Mouse (Mus musculus): ENCODE results near the gene Ltbp2. TPM values are rescaled to one million over a fixed set of nuclear protein-coding genes. Genes with fewer than 3 reads are reported as not detected.

Gene Ltbp2
- total RNA-seq, 2 experiments from 2014 or later: 1.2 TPM; not detected in 1

DNA sequence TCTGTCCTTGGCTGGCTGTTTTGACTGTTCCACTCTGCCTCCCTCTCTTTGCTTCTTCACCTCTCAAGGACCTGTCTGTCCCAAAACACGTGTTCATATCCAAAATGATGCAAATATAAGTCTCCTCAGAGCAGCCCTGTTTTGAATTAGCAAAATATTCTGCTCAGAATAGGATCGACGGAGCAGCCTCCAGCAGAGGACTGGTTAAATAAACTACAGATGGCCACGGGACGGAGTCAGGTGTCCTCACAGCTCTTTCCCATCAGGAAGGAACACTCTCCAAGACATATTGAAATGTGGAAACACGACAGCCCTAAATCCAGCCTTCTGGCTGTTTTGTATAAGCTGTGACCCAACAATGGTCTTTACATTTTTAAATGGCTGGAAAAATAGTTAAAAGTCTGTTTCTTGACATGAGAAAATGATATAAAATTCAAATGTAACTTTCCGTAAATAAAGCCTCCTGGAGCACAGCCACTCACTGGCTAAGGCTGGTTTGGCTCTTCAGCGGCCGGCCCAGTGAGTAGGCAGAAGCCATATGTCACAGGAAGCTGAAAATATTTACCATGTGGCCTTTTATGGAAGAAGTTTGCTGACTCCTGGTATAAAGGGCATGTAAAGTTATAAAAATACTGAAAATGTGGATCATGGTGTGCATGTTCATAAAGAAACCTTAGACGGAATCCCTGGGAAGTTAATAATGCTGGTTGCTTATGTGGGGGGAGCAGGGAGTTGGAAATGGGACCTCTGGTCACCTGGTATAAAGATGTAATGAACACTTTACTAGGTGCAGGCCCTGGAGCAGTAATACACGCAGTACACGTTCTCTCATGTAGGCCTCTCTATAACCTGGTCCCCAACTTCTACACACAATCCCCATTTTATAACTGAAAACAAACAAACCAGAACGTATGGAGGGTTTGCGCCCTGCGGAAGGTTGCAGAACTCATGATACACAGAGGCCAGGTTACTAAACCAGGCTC is 34.9 kb downstream of the Ltbp2 start:
- ATAC-seq (replicated peaks; ENCODE audit: poor library complexity): no peak

DNA sequence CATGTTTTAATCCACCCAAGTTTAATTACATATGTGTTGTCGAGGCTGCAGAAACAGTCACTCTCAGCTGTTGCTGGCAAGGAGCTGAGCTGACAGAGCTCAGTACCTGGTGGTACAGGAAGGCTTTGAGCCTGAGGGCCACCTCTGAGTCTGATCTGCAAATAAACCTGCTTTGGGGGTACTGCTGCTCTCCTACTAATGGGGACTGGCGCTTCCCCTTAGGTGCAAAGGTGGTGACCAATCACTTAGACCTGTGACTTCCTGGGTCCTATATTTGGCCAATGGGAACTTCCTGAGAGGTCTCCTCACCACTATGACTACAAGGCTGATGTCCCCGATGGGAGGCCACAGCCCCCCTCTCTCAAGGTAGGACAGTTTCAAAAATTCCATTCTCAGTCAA is 35.6 kb downstream of the Ltbp2 start:
- no peak for ATAC-seq (replicated peaks; ENCODE audit: poor library complexity)

DNA sequence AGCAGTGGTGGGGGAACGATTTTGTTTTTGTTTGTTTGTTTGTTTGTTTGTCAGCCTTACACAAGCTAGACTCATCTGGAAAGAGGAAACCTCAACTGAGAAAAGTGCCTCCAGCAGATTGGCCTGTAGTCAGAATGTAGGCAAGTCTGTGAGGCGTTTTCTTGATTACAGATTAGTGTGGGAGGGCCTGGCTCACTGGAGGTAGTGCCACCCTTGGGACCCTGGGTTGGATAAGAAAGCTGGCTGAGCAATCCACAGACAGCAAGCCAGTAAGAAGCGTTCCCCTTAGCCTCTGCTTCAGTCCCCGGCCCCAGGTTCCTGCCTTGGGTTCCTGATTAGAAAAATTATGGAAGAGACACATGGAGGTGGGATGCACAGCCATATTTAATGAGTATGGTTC is 36.4 kb downstream of the Ltbp2 start:
- ATAC-seq (replicated peaks; ENCODE audit: poor library complexity): no peak

DNA sequence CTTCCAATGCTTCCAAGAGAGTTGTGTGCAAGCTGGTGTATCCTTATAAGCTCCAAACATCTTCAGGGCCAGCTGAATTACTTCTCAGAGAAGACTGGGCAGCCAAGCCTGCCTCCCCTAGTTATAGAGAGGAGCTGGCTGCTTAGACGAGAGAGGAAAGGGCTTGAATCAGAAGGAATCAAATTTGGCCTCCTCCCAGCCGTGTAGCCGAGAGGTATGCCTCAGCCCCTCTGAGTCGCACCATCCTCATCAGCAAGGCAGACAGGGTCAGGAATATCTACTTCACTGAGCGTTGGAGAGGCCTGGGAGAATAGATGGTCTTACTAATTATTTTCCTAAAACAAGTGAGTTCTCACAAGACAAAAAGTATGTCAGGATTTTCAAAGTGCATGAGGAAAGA is 40.7 kb downstream of the Ltbp2 start:
- no peak for ATAC-seq (replicated peaks; ENCODE audit: poor library complexity)

DNA sequence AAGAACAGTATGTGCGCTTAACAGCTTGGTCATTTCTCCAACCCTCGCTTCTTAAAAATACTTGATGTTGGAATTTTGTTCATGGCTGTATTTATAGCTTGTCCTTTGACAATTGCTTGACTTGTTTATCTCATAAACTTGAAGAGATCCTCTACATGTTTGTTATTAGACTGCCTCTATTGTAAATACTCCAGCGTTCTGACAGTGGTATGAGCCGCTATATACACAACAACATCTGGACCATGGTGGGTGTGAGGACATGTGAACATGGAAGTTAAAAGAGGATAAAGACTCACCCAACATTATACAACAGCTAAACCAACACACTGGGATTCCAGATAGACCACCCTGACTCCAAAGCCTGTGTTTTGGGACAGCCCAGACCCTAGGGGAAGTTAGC is 41.6 kb downstream of the Ltbp2 start:
- no peak for ATAC-seq (replicated peaks; ENCODE audit: poor library complexity)

DNA sequence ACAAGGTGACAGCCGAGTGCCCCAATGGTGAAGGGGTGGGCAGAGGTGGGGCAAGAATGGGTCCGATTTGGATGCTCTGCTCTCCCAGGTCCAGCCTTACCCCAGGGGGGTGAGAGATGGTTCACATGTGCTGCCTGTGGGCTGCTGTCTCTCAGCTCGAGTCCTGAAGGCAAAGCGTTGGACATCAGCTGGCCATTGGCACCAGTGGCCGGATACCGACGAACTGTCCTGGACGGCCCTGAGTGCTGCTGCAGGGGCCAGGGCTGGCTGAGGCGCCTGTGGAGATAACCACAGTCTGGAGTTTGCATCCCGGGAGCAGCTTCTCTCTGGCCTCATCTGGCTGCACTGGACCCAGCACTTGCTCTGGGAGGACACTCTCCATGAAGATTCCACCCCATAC is 44.7 kb downstream of the Ltbp2 start:
- ATAC-seq (replicated peaks; ENCODE audit: poor library complexity): no peak

DNA sequence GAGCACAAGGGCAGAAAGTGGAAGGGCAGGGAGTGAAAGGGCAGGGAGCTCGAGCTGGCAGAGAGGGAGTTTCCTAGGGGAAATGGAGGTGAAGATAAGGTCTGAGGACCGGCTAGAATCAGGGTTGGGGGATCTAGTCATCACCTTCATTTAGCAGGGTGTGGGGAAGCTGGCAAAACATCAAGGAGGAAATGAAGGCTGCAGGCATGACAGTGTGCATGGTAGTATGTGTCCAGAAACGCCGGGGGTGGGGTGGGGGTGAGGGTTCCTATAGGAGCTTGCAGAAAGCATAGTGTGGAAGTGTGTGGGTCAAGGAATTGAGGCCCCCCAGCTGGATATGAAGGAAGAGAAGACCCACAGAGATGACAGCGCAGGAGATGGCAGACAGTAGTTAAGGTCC is 45.2 kb downstream of the Ltbp2 start:
- ATAC-seq (replicated peaks; ENCODE audit: poor library complexity): no peak

DNA sequence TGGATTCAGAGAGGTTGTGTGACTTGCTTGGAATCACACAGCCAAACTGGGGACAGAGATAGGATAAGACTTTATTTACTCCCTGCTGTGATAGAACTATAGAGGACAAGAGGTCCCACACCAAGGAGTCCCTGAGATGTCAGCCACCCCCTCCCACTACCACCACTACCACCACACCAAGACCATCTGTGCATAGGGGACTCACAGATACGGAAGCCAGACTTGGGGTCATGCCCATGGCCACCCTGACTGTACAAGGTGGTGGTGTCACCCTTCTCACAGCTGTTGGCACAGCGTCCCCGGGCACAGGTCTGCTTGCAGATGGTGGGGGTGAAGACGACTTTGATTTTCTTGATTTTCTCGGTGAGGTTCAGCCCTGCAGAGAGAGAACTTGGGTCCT is 45.9 kb downstream of the Ltbp2 start:
- no peak for ATAC-seq (replicated peaks; ENCODE audit: poor library complexity)

DNA sequence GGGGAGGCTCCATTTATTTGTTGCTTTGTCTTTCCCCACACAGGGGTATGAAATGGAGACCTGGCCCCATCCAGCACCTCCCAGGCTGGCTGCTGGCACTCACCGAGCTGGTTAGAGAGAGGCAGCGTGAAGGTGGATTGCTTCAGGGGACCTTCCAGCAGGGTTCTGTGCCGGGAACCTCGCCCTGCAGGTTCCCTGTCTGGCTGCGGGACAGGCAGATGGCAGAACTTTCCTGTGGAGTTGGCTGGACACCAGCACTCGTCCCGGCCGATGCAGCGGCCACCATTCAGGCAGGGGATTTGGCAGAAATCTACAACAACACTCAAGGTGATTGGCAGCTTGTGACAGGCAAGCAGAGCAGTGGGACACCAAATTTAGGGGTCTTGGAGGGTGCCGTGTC is 46.4 kb downstream of the Ltbp2 start:
- no peak for ATAC-seq (replicated peaks; ENCODE audit: poor library complexity)

DNA sequence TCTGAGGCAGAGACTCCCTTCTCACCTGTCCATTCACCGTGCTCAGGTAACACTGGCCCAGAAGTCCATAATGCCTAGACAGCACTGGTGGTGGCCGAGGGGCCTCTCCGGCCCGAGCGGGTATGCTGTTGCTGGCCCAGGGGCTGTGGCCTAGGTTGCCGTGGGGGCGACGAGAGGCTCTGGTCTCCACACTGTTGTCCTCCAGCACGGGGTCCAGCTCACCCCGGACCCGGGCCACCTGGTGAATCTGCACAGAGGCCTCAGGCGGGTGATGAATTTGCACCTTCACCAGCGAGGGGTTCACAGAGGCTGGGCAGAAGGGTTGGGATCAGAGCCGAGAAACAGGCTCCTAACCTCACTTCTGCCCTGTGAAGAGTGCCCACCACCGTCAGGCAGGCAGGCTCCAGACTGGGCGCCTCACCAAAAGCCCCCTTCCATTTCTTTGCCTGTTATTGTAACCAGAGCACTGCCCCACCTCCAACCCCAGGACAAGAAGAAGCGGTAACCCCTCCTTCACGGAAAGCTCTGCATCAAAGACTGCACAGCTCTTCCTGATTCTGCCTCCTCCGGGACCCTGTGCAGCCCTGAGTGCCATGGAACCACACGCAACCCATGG is 47.1 kb downstream of the Ltbp2 start:
- no peak for ATAC-seq (replicated peaks; ENCODE audit: poor library complexity)

DNA sequence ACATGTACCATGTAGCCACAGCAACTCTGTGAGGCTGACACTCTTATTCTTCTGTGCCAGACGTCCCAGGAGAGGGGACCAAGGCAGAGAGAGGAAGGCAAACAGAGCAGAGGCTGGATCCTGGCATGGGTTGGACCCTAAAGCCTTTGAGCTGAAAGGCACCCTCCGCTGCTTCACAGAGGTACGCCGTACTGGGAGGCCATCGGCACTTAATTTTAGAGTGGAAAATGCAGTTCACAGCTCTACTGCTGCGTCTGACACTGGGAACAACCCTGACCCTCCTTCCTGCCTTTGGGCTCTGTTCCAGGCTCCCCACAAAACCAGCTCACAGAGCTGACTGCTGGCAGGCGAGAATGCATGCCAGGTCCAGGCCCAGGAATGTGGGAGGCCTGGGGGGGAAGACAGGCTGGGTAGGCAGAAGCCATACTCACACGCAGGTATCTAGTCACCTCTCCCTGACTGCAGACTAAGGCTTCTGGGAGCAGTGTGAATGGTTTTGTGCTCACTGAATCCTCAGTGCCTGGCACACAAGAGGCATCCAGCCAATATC is 48.9 kb downstream of the Ltbp2 start:
- no peak for ATAC-seq (replicated peaks; ENCODE audit: poor library complexity)

DNA sequence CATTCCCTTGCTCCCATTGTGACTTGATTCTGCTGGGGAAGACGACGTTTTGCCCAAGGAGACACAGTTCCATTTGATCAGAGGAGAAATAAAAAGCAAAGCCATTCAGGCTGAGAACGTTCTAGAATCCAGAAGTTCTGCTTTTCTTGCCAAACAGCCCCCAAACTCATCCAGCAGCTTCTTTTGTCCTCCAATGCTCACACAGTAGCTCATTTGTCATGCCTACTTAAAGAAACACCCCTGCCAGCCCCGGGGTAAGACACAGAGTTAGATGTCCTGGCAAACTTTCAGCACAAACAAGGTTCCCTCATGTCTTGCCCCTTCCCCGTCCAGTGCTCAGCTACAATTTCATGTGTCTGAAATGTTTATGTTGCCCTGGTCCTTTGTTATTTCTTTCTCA is 52.1 kb downstream of the Ltbp2 start:
- no peak for ATAC-seq (replicated peaks; ENCODE audit: poor library complexity)

DNA sequence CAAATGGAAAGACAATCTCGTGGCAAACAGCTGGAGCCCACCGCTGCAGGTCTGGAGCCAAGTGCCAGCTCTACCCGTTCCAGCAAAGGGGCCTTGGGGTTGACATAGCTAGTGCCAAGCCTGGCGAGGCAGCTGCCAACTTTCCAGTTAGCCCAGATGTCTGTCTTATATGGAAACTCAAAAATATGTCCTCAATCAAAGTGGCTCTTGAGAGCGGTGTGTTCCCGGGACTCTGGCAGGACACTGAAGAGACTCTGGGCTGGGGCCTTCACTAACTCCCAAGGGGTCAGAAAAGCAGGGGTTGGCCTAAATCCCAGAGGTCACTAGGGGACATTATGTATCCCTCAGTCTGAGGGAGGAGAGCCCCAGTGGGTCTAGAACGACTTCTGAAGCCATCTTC is 52.7 kb downstream of the Ltbp2 start:
- ATAC-seq (replicated peaks; ENCODE audit: poor library complexity): no peak

DNA sequence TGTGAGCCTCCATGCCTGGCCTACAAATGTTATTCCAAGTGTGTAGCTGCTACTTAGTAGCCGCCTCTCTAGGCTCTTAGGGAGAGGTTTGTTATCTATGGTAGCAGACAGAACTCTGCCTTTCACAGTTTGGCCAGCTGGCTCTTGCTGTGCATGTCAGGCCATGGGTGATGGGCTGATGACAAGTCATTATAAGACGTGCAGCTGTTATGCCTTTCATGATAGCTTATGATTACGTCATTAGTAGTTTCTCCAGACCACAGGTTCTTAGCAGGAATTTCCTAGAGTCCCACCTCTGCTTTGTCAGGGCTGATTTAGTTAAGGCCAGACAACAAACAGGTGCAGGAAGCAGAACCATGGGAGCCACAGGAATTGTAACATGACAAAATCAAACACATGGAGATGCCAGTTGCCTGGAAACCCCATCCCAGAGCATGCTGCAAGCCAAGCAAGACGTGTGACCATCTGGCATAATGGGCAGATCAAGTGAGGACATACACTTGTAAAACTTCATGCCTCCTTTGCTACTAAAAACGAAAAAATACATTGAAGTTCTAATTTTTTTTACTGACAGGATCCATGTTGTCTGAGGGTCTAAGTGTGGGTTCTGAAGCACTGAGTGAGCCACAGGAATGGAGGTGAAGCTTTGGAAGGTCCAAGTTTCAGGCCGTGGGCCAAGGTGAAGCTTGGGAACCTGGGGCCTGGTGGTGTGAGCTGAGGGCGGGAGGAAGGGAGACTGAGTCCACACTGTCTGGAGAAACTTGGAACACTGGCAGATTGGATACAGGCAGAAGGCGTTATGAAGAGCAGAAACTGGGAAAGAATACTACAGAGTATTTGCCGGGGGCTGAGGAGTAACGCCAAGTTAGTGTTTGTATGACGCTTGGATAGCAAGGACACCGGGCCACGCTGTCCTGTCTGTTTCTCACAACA is 56.8 kb downstream of the Ltbp2 start:
- ATAC-seq (replicated peaks; ENCODE audit: poor library complexity): peak; percentile 98

DNA sequence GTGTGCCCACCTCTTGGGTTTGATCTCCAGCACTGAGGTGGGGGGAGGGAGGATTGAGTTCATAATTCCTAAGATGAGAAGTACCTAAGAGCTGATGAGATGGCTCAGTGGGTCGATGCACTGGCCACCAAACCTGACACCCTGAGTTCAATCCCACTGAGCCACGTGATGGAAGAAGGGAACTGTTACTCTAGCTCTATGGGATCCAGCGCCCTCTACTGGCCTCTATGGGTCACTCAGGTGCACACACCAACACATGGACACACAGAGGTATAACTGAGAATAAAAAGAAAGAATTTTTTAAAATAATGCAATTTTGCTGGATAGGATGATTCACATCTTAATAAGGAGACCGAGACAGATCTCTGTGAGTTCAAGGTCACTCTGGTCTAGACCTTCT is 57.8 kb downstream of the Ltbp2 start:
- ATAC-seq (replicated peaks; ENCODE audit: poor library complexity): peak; percentile 37; the same call in 1 of the 2 replicates

DNA sequence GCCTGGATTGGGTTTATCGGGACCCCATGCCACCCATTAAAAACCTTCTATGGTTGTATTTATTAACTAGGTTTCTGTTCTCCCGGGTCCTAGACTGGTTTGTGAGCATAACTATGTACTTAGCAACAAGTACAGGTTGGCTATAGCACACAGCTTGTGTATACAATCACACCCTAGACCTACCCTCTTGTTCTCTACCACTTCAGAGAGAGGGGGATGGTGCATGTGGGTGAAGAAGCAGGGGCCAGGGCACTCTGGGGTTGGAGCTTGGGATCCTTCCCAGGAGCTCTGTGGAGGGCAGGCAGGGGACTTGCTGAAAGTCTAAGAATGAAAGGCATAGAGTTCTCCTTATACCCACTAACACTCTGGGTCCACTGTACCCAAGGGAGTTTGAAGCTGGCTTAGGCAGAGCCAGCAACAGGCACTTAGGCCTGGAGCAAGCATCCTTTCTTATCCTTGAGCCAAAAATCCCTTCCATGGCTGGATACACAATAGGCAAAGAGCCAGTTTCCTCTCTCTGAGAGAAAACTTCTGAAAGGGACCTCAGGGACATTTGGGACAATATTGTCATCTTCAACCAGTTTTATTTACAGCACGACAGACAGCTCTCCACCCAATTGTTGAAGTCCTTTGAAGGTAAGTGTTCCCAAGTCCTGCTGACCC is 61.5 kb downstream of the Ltbp2 start:
- ATAC-seq (replicated peaks; ENCODE audit: poor library complexity): no peak

DNA sequence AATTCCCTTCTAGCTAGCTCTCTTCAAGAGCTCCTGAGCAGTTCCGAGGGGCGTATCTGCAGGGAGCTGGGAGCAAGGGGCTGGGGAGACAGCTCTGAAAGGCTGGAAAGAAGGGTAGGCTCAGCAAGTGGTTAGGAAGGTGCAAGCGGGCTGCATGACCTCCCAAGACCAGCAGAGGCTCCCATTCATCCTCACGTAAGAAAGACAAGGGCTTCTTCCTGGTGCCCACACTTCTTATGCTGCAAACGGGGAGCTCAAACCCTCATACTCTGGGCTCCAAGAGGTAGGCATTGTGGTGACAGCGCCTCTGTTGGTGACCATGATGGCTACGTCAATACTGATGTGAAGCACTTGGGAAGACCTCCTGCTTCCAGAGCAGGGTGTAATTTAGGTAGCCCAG is 62.6 kb downstream of the Ltbp2 start:
- peak; percentile 55 for ATAC-seq (replicated peaks; ENCODE audit: poor library complexity)

DNA sequence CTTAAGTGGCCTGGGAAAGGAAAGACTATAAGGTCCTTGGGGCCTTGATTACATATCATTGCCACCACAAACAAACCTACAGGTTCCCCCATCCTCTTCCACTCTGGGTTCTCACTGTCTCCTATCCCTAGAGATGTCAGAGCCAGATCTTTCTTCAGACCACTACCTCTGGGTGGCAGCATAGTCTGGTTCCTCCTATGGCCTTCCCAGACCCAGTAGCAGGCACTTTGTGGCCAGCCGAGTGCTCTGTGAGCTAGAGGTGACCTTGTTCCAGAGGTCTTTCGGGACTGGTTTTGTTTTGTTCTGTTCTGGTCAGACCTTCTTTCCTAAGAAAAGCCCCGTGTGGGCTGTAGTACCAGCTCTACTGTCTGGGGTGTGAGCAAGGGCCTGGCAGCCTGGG is 64.3 kb downstream of the Ltbp2 start:
- ATAC-seq (replicated peaks; ENCODE audit: poor library complexity): peak; percentile 51; the same call in 1 of the 2 replicates

DNA sequence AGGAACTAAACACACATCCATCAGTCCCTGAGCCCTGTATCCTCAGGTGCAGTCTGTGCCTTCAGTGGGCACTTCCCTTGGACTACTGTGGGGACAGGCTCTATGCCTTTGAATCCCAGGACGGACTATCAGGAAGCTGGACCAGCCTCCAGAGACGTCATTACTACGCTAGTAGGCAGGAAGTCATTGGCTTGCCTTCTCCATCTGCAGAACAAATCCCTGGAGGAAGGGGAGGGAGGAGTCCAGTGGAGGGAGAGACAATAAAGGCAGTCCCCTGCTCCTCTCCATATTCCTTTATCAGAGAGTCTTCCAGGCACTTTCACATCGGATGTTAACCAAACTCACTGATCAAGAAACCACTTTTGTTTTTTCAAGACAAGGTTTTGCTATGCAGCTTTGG is 64.8 kb downstream of the Ltbp2 start:
- ATAC-seq (replicated peaks; ENCODE audit: poor library complexity): no peak

DNA sequence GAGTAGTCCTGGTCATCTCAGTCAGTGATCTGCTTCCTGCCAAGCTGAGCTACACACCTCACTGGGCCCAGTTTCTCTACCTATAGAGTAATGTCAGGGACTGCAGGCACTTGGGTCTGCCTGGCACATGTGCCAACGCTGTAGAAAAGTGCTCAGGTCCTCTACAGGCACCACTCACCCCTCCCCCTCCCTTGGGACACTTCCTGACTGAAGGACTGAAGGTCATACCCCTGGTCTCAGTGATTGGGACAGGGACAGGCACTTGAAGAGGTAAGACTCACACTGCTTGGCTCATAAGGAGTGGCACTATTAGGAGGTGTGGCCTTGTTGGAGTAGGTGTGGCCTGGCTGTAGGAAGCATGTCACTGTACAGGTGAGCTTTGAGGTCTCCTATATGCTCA is 65.5 kb downstream of the Ltbp2 start:
- ATAC-seq (replicated peaks; ENCODE audit: poor library complexity): no peak
